Mouse (Mus musculus) regulatory T cell (primary cell): ENCODE data around the gene Zfp523.

Experiments used
- in situ Hi-C: fragments of 300-600 bp; cut with MboI, MseI; formaldehyde crosslinking; loops from one replicate; pipeline ENCODE4 v1.15.1; 2025; ENCODE audit warnings: high pct_unique_total_duplicates

Gene Zfp523

GRCm38 (mm10) chr17:28176775-28177539 lies at the start of gene Zfp523:
Gene Zfp523, plus strand, starts transcription at chr17:28177129.
- in situ Hi-C loops = no loop called here

GRCm38 (mm10) chr17:28129796-28130195 lies 47.1 kb upstream of the Zfp523 start:
- in situ Hi-C loops = loop anchor here (5.0 kb wide), 1 partner anchor 57 kb away; no protein-coding TSS in a partner anchor

GRCm38 (mm10) chr17:28130391-28131125 lies 46.4 kb upstream of the Zfp523 start:
- in situ Hi-C loops = loop anchor here (5.0 kb wide), 1 partner anchor 58 kb away; no protein-coding TSS in a partner anchor

- in situ Hi-C loops = loop anchor here (5.0 kb wide), 1 partner anchor 59 kb away; no protein-coding TSS in a partner anchor
Observed at GRCm38 (mm10) chr17:28131156-28131555, 45.8 kb upstream of the Zfp523 start.

- in situ Hi-C loops = loop anchor here (5.0 kb wide), 1 partner anchor 61 kb away; no protein-coding TSS in a partner anchor
Observed at GRCm38 (mm10) chr17:28133193-28133592, 43.7 kb upstream of the Zfp523 start.

- in situ Hi-C loops = no loop called here
Observed at GRCm38 (mm10) chr17:28135496-28135895, 41.4 kb upstream of the Zfp523 start.

GRCm38 (mm10) chr17:28136266-28136665 lies 40.7 kb upstream of the Zfp523 start:
- in situ Hi-C loops = no loop called here

GRCm38 (mm10) chr17:28138013-28138412 lies 38.9 kb upstream of the Zfp523 start:
- in situ Hi-C loops = no loop called here

- in situ Hi-C loops = no loop called here
Observed at GRCm38 (mm10) chr17:28138685-28139084, 38.2 kb upstream of the Zfp523 start.

GRCm38 (mm10) chr17:28140431-28141204 lies 36.3 kb upstream of the Zfp523 start:
- in situ Hi-C loops = no loop called here

- in situ Hi-C loops = no loop called here
Observed at GRCm38 (mm10) chr17:28141205-28141650, 35.7 kb upstream of the Zfp523 start.

GRCm38 (mm10) chr17:28141771-28142699 lies 34.9 kb upstream of the Zfp523 start, which contains the start of gene Scube3:
Gene Scube3, plus strand, starts transcription at chr17:28142141.
- in situ Hi-C loops = no loop called here

GRCm38 (mm10) chr17:28142700-28143610 lies 34.0 kb upstream of the Zfp523 start:
- in situ Hi-C loops = no loop called here

GRCm38 (mm10) chr17:28143751-28144150 lies 33.2 kb upstream of the Zfp523 start:
- in situ Hi-C loops = no loop called here

GRCm38 (mm10) chr17:28144241-28144640 lies 32.7 kb upstream of the Zfp523 start:
- in situ Hi-C loops = no loop called here

- in situ Hi-C loops = no loop called here
Observed at GRCm38 (mm10) chr17:28148288-28148687, 28.6 kb upstream of the Zfp523 start.

- in situ Hi-C loops = loop anchor here (5.0 kb wide), 1 partner anchor 162 kb away; no protein-coding TSS in a partner anchor
Observed at GRCm38 (mm10) chr17:28149734-28150133, 27.2 kb upstream of the Zfp523 start.

- in situ Hi-C loops = loop anchor here (5.0 kb wide), 1 partner anchor 163 kb away; no protein-coding TSS in a partner anchor
Observed at GRCm38 (mm10) chr17:28150456-28150855, 26.5 kb upstream of the Zfp523 start.

- in situ Hi-C loops = loop anchor here (5.0 kb wide), 1 partner anchor 166 kb away; no protein-coding TSS in a partner anchor
Observed at GRCm38 (mm10) chr17:28153095-28153494, 23.8 kb upstream of the Zfp523 start.
